Mouse (Mus musculus) ovary, adult 18-20 months (tissue): ENCODE measurements around the gene Gm20518.

Experiments
- DNase-seq: peaks from one replicate; pipeline ENCODE4 v3.0.0; 2022; ENCODE audit warnings: low spot score, mixed read lengths

Gm20518 gene

DNA sequence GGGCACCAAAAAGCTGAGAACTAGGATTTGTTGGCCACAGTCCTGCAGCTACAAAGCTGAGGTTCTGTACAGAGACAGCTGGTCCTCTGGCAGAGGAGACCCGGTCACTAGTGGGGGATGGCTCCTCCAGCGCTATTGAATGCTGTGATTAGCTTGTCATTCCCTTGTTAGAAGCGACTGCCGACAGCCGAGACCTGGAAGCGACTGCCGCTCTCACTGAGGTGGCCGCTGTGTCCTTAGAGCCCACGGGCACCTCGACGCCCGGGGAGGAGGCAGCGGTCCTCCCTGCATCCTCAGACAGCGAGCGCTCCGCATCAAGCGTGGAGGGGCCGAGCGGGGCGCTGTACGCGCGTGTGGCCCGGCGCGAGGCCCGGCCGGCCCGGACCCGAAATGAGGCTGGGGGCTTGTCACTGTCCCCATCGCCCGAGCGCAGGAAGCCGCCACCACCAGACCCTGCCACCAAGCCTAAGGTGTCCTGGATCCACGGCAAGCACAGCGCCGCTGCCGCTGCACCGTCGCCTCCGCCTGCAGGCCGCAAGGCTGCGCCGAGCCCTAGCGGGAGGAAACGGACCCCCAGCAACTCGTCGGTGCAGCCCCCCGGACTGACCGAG is 84.8 kb downstream of the Gm20518 start:
- DNase-seq: no peak

DNA sequence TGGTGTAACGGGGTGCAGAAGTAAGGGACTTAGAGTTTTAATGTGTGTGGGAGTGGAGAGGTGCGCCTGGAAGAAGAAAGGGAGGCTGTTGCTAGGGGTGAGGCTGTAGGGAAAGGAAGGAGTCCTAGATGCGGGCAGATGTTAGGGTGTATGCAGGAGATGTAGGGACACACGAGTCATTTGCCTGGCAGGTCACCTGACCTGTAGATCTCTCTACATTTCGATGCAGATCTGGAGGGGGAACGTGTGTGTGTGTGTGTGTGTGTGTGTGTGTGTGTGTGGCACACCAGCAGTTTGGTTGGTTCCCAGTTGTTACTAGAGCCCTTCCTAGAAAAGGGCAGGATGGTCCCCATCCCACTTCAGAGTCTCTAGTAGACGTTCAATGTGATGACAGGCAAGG is 86.5 kb downstream of the Gm20518 start:
- DNase-seq: no peak

DNA sequence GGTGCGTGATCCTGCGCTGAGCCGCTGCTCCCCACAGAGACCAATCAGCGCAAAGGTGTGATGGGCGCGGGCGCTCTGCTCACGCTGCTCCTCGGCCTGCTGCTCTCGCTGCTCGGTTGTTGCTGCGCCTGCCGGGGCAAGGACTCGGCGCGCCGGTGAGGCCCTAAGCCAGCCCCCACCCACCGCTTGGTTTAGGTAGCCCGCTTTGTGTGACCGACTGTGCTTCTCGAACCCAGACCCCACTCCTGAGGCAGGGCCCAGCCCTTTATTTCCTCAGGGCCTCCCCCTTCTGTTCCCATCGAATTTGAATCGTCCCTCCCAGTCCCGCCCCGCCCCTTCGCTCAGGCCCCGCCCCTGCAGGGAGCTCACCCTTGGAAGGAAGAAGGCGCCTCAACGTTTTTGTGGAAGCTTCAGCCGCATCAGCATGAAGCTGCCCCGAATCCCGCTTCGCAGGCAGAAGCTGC is 87.0 kb downstream of the Gm20518 start:
- no peak for DNase-seq

DNA sequence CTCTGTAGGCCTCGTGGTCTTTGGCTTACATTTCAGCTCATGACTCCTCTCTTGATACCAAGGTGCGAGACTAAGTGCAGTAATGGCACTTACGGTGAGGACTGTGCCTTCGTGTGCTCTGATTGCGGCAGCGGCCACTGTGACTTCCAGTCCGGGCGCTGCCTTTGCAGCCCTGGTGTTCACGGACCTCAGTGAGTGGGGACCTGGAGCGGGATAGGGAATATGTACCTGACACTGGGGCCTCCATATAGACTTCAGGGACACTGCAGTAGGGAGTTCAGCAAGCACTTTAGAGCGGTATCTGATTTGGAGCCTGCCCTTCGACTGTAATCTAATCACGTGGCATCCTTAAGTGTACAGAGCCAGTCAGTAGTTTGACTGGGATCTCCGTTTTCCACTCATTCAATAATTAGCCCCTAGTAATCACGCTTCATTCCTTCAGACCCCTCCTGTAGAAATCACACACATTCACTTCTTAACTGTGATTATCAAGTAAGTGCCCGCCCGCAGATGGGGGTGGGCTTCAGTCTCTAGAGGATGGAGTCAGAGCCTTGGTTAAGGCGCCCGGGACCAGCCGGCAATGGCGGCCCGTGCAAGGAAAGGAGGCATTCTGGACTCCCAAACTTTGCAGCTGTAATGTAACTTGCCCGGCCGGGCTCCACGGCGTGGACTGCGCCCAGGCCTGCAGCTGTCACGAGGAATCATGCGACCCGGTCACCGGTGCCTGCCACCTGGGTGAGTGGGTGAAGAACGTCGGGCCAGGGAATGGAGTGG is 87.6 kb downstream of the Gm20518 start:
- no peak for DNase-seq

DNA sequence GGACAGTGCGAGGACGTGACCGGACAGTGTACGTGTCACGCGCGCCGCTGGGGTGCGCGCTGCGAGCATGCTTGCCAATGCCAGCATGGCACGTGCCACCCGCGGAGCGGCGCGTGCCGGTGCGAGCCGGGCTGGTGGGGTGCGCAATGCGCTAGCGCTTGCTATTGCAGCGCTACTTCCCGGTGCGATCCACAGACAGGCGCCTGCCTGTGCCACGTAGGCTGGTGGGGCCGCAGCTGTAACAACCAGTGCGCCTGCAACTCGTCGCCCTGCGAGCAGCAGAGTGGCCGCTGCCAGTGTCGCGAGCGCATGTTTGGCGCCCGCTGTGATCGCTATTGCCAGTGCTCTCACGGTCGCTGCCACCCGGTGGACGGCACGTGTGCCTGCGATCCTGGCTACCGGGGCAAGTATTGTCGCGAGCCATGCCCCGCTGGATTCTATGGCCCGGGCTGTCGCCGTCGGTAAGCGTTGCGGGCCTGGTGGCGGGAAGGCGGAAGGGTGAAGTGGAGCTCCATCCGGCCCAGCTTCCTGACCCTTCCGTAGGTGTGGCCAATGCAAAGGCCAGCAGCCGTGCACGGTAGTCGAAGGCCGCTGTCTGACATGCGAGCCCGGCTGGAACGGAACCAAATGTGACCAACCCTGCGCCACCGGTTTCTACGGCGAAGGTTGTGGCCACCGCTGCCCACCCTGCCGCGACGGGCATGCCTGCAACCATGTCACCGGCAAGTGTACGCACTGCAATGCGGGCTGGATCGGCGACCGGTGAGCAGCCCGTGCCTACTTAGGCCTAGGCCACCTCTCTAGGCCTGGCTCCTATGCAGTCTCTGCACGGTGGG is 88.4 kb downstream of the Gm20518 start:
- DNase-seq: no peak

DNA sequence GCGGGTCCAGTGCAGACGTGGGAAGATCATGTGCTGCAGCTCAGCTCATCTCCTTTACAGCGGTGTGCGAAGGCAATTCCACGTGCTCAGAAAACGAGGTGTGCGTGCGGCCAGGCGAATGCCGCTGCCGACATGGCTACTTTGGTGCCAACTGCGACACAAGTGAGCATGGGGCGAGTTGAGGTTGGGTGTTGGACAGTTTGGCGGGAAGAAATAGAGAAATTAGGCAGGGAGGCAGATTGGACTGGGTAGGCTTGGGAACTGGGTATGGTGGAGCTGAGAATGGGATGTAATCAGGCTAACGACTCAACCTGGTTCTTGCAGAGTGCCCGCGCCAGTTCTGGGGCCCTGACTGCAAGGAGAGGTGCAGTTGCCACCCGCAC is 89.0 kb downstream of the Gm20518 start:
- no peak for DNase-seq

DNA sequence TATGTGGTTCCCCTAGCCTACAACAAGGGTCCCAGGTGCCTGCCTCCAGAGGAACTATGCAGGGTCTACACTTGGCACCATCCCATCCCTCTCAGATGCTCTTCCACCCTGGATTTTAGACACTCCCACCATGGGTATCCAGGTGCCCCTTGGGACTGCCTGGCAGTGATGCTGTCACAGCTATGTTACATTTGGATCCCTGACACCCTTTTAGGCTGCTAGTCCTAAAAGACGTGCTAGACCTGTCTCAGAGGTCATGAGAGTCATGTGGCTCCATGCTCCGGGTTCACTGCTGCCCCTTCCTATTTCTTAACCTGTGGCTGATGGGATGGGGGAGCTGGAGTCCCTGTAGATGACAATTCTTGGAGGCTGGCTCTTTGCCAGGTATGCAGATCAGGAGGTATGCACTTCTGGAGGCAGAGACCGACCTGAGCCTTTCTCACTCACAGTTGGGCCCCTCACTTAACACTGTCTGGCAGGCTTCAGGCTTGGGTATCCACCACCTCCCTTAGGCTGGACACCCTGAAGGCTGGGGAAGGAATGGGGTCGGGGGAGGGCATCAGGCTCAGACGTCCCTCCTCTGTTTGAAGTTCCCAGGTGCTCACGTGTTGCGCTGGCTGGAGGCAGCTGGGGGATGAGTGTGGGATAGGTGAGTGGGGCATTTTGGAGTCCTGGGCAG is 89.6 kb downstream of the Gm20518 start:
- no peak for DNase-seq

DNA sequence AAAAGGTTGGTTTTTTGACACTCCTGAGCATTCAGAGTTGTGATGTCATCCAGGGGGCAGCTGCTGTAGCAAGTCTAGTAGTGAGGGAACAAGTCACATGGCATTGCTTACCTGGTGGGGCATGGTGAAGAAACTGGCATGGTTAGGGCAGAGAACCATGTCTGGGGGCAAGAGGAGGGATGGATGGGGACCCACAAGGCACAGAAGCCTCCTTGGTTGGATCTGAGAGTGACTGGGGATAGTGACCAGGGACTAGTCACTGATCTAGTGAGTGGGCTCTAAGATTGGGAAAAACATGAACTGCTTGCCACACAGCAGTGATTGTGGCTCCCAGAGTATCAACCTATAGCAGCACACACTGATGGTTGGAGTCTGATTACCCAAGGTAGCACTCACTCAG is 91.9 kb downstream of the Gm20518 start:
- DNase-seq: no peak

DNA sequence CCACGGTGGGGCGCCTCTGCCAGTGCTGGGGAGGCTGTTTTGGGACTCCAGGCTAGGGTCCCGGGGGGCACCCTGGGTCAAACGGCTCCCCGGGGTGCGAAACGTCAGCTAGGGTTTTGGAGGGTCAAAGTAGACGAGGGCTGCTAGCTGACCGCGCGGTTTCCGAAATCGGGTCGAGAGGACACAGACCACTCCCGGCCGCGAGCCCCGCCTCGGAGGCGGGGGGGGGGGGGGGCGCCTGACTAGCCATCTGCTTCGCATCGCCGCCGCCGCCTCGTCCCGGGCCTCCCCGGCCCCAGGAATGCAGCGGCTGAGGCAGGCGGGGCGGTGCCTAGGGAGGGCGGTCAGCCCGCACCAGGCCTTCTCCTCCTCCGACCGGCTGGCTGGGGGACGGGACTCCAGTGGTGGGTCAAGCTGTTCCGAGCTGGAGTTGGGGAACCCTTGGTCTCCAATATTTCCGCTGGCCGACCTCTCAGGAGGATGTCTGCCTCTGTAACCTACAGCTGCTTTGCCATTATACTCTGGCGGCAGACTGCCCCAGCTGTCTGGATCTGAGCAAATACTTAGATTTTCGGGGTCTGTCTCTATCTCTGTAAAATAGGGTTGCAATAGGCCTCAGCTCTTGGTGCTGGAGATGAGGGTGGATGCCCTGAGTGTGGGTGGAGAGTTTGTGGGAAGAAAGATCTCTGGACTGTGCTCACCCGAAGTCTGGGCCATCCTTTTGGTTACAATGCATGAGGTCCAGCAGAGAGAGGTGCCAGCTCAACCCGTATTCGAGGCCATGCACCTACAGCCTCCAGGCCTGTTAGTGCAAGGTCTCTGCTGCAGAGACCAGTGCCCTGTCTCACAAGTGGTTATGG is 92.9 kb downstream of the Gm20518 start:
- no peak for DNase-seq

DNA sequence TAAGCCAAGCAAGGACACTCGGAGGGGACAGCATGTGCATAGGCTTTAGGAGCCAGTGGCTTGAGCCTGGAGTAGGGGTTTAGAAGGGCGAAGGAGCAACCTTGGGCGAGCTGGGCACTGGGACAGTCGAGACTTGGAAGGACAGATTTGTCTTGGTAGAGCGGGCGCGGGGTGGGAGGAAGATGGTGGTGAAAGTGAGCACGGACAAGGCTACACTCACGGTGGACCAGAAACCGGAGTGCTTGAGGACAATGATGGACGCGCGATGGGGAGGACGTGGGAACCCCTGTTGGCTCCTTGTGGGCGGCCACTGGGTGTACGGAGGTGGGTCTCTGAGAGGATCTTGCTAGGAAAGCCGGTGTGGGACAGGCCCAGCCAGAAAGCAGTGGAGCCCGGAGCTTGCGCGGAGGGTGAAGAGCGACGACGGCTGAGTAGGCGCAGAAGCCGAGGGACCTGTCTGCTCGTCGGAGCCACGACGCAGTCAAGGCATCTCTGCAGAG is 93.6 kb downstream of the Gm20518 start:
- no peak for DNase-seq

DNA sequence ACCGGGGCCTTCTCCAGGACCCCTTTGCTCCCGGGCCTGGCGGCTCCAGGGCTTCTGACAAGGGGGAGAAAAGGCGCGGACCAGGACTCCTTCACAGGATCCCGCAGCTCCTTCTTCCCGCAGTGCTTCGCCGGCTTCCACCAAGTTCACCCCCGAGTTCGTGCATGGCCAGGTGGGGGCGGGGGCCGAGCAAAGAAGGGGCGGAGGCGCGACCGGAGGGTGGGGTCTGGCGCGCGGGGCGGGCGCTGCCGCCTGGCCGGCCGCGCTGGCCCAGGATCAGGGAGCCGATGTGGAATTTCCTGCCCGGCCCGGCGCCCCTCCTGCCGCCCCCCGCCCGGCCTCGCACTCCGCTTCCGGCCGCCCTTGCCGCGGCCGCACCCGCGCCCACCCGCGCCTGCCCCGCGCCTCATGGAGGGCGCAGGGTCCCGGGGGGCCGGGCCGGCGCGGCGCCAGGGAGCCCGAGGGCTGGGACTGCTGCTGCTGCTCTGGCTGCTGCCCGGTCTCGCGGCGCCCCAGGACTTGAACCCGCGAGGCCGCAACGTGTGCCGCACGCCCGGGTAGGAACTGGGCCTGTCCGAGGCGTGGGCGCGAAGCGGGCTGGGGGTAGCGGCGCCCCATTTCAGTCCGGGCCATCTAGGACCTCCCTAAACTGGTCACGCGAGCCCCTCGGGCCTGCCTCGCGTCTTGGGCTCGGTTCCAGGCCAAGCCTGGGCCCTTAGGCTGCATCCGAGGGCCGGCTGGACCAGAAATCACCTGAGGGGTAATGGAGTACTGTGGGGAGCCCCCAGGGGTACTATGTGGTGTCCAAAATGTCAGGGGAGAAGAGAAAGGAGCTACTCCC is 94.3 kb downstream of the Gm20518 start, which contains the start of gene Scarf2:
TSS of gene Scarf2 (plus strand) at position 312 of the 841 bp plus-strand sequence.
- peak; percentile 21 for DNase-seq

DNA sequence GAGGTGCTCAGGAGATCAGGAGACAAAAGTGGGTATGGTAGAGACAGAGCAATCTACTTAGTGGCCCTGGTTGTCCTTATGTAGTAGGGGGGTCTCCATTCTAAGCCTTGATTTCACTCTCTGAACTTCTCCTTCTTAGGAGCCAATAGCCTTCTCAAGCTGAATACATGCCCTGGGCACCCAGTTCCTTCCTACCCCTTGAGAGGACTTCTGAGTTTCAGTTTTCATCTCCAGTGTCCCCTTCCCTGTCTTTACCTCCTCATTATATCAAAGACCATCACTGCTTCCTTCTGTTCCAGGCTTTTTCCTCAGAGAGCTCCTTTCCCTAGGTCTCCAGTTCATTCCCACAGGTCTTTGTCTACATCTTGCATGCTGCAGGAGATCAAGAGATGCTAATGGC is 95.0 kb downstream of the Gm20518 start:
- no peak for DNase-seq

DNA sequence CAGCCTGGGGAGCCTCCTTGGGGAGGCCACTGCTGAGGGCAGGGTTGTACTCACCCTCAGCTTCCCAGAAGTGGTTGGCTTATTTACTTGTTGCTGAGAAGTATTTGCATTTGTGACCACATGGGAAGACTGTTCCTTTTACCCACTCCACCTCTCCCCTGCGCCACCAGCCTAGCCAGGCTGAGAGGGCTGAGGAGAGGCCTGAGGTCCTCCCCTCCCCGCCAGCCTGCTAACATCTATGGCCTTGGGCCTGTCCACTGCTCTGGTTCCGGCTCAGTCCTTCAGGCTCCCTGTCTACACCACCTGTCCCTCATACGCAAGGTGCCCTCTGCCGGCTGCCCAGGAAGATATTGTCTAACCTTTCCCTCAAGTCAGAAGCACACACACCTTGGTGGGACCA is 95.8 kb downstream of the Gm20518 start:
- DNase-seq: no peak

DNA sequence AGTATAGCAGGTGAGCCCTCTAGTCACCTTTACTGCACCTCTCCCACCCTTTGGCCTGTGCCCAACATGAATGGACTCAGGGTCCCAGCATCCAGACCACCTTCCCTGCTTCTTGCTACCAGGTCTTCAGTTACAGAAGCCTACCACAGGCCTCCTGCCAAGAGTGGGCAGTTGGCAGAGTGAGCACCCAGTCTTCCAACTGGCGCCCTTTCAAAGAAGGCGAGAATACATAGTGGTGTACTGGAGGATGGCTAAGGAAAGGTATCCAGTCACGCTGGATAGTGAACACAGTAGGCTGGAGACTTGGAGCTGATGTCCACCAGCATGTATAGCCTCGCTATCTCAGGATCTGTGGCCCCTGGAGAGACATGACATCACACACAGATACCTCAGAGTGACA is 97.4 kb downstream of the Gm20518 start:
- DNase-seq: no peak

DNA sequence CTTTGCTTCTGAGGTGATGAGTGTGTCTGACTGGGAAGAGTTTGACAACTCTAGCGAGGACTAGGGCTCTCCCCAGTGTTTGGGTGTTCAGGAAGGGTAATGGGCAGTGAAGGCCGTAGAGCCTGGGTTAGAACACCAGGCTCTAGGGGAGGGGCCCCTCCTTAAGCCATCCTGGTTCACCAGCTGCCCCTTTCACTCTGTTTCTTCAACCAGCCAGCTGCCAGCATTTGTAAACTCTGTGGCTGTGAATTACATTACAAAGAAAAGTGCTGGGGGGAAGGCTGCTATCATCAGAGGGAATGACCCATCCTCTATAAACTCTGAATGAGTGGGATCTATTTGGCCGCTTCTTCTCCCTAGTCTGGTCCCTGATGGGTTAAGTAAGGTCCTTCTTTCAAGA is 98.7 kb downstream of the Gm20518 start:
- DNase-seq: no peak

DNA sequence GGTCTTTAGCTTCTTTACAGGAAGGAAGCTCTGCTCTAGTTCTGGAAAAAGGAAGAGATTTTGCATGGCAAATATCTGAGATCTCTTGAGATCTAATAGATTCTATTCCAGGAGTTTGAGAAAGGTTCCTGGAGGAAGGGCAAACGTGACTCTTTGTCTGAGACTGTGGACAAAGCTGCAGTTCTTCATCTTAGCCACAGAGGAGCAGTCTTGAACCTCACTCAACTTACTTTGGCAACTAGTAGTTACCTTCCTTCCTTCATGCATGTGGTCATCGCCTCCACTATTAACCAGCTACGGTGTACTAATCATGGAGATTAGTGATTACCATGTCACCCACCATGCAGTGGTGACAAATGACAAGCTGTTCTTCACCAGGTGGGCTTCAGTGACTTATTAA is 106.1 kb downstream of the Gm20518 start:
- no peak for DNase-seq
